Mouse (Mus musculus): ENCODE results near the gene Gm5565. TPM values are rescaled to one million over a fixed set of nuclear protein-coding genes. Genes with fewer than 3 reads are reported as not detected.
"Not testable (repeated sequence)": the region's sequence is repeated elsewhere in the genome, so short reads cannot be mapped to it uniquely, and the experiment has no call there.

The Gm5565 gene
- polyA plus RNA-seq, 1 experiment from 2014 or later: not detected

DNA sequence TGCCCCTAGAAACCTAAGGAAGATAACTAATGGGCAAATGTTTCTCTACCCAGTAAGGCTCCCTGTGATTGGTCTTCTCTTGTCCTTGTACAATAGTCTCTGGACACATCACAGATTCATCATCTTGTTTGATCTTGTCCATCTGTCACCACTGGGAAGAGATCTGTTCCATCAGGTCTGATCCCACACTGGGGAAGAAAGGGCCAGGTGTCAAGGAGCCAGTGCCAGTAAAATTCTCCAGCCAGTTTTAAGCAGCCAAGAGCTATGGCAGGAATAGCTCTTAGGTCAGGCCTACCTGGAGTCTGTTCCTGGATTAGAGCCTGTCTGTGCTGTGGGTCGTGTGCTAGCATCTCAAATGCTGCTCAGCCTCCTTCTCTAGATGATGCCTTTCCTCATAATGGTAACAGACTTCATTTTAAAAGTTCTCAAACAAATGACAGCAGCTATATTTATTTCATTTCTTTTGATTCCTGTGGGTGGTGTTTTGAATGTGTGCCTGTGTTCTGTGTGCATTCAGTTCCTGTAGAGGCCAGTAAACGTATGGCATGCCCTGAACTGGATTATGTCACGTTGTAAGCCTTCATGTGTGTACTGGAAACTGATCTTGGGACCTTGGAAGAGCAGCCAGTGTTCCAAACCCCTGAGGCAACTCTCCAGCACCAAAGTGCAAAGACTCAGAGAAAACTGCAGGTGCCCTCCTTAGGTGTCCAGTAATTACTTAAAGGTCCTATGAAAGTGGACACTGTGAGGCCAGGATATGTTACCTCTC, 30.3 kb upstream of the Gm5565 start:
- WGBS (ENCODE audit: insufficient replicate concordance): 53% methylated on average over 3 of the region's 3 CpGs
- Histone ChIP-seq H3K4me2 (ENCODE audit: low read depth, low read length) (no peak overlapping the region), H3K9ac (replicated peaks) (no peak overlapping the region), H3K36me3 (replicated peaks; ENCODE audit: insufficient read depth, low read length) (no peaks in the 10 kb centered on the region), H3K27ac (ENCODE audit: low read depth) (no peak overlapping the region), H3K9me3 (ENCODE audit: low read length) (no peaks in the 10 kb centered on the region), H3K4me1 (ENCODE audit: insufficient read depth) (no peaks in the 10 kb centered on the region), H3K27me3 (ENCODE audit: insufficient read depth, low read length) (no peaks in the 10 kb centered on the region), H3K4me3 (ENCODE audit: low read depth, low read length) (no peak overlapping the region)
- DNase-seq: no peak
- TF ChIP-seq EP300 (IDR thresholded peaks at IDR 0.05; ENCODE audit: low read depth): no peak
- TF ChIP-seq CTCF (IDR thresholded peaks at IDR 0.05; ENCODE audit: low read depth): no peak
- ATAC-seq: no peak

DNA sequence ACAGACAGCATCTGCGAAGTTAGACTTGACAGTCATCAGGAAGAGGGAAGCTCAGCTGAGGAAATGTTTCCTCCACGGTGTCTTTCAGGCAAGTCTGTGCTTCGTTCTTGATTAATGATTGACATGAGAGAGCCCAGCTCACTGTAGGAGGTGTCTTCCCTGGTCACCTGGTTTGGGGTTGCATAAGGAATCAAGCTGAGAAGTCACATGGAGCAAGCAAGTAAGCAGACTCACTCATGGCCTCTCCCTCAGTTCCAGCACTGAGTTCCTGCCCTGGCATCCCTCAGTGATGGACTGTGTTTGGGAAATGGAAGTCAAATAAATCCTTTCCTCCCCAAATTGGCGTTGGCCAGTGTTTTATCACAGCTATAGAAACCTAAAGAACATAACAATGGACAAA, 29.8 kb upstream of the Gm5565 start:
- Histone ChIP-seq H3K27me3 (ENCODE audit: insufficient read depth, low read length) (no peaks in the 10 kb centered on the region), H3K4me2 (ENCODE audit: low read depth, low read length) (no peak overlapping the region), H3K4me3 (ENCODE audit: low read depth, low read length) (no peak overlapping the region), H3K27ac (ENCODE audit: low read depth) (no peak overlapping the region), H3K9ac (replicated peaks) (no peak overlapping the region), H3K9me3 (ENCODE audit: low read length) (no peaks in the 10 kb centered on the region), H3K4me1 (ENCODE audit: insufficient read depth) (no peaks in the 10 kb centered on the region), H3K36me3 (replicated peaks; ENCODE audit: insufficient read depth, low read length) (no peaks in the 10 kb centered on the region)
- TF ChIP-seq EP300 (IDR thresholded peaks at IDR 0.05; ENCODE audit: low read depth): no peak
- TF ChIP-seq CTCF (IDR thresholded peaks at IDR 0.05; ENCODE audit: low read depth): no peak
- DNase-seq: no peak
- 36% methylated on average over 4 of the region's 4 CpGs for WGBS (ENCODE audit: insufficient replicate concordance)
- peak; percentile 88 for ATAC-seq

DNA sequence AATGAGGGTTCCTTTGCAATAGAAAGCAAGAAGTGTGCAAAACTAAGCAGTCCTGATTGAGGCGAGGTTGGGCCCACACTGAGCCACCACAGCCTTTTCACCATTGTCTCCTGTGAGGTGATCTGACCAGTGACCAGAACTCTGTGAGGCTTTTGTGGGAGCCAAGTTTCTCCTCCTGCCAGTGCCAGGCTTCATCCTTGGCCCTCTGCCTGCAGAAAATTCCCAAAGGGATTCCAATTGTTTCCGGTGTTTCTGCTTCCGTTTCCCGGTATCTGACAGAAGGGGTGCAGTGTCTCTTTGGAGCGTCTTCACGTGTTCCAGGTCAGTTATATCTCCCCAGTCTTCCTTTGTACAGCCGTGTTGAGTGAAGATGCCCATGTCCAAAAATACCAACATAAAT, 28.4 kb upstream of the Gm5565 start:
- WGBS (ENCODE audit: insufficient replicate concordance): 81% methylated on average over 7 of the region's 7 CpGs

DNA sequence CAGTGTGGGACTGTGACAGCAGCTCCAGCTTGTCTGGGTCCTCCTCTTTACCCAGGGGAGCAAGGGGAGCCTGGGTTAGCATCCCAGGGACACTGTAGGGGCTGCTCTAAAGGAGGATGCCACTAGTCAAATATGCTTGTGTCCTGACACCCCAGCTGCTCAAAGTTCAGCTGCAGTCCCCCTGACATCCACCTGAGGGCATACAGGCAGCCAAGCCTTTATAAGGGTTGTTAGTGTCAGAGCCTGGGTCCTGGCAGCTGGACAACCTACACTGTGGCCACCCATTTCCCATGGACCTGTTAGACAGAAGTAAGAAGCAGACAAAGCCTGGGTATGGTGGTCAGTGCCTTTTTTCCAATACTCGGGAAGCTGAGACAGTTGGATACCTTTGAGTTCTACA, 27.8 kb upstream of the Gm5565 start:
- H3K27ac ChIP-seq (ENCODE audit: low read depth): no peak overlapping the region
- H3K4me3 ChIP-seq (ENCODE audit: low read depth, low read length): no peak overlapping the region
- ATAC-seq (no peak), DNase-seq (peak; percentile 28)
- 68% methylated on average over 1 of the region's 1 CpGs for WGBS (ENCODE audit: insufficient replicate concordance)
- H3K27me3 ChIP-seq (ENCODE audit: insufficient read depth, low read length): no peaks in the 10 kb centered on the region
- TF ChIP-seq CTCF (IDR thresholded peaks at IDR 0.05; ENCODE audit: low read depth): peak; percentile 52
- TF ChIP-seq EP300 (IDR thresholded peaks at IDR 0.05; ENCODE audit: low read depth): no peak
- H3K4me1 ChIP-seq (ENCODE audit: insufficient read depth): no peaks in the 10 kb centered on the region
- H3K4me2 ChIP-seq (ENCODE audit: low read depth, low read length): no peak overlapping the region
- no peaks in the 10 kb centered on the region for H3K9me3 ChIP-seq (ENCODE audit: low read length)
- no peak overlapping the region for H3K9ac ChIP-seq (replicated peaks)
- H3K36me3 ChIP-seq (replicated peaks; ENCODE audit: insufficient read depth, low read length): no peaks in the 10 kb centered on the region

More for the DNA sequence above, 28.4 kb upstream of the Gm5565 start:
- no peaks in the 10 kb centered on the region for H3K27me3 ChIP-seq (ENCODE audit: insufficient read depth, low read length)
- no peak overlapping the region for H3K4me2 ChIP-seq (ENCODE audit: low read depth, low read length)
- no peak overlapping the region for H3K27ac ChIP-seq (ENCODE audit: low read depth)
- H3K4me3 ChIP-seq (ENCODE audit: low read depth, low read length): no peak overlapping the region
- H3K36me3 ChIP-seq (replicated peaks; ENCODE audit: insufficient read depth, low read length): no peaks in the 10 kb centered on the region
- DNase-seq: no peak
- TF ChIP-seq EP300 (IDR thresholded peaks at IDR 0.05; ENCODE audit: low read depth) (no peak), CTCF (IDR thresholded peaks at IDR 0.05; ENCODE audit: low read depth) (no peak)
- ATAC-seq: no peak
- H3K4me1 ChIP-seq (ENCODE audit: insufficient read depth): no peaks in the 10 kb centered on the region
- no peak overlapping the region for H3K9ac ChIP-seq (replicated peaks)
- no peaks in the 10 kb centered on the region for H3K9me3 ChIP-seq (ENCODE audit: low read length)

DNA sequence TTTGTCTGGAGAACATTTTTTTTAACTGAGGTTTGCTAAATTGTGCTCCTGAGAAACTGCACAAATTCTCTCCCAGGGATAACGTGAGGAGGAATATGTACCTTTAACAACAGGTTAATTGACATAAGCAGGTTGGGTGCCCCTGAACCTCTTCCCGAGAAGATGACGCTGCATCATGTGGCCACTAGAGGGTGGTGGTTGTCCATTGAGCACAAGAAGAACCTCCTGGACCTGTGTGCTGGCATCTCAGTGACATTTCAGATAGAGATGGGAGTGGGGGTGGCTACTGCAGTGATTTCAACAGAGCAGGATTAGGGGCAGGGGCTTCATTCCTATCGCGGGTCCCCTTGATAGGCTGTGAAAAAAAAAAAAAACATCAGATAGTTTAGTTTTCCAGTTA, 27.1 kb upstream of the Gm5565 start:
- not testable (repeated sequence) for ATAC-seq

DNA sequence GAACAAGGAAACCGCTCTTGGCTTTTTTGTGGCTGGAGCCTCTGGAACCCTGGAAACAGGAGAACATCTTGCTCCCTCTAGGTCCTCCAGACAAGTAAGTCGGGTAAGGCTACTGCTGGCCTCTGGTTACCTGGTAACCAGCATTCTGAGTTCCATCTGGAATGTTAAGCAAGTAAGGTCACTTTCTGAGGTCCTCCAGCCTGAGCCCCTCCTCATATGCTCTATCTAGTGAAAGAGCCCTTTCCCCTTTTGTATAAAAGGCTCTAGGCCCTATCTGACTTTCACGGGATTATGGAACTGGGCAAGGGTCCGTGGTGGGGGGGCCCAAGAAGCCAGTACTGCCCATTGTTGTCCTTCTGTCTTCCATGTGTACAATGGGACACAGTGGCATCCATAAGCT, 24.9 kb upstream of the Gm5565 start, which contains the start of gene 1700001J03Rik:
1700001J03Rik (minus strand) TSS at position 101 of the 400 bp plus-strand sequence.
- H3K9me3 ChIP-seq (ENCODE audit: low read length); H3K4me1 ChIP-seq (ENCODE audit: insufficient read depth); ATAC-seq; H3K27me3 ChIP-seq (ENCODE audit: insufficient read depth, low read length); DNase-seq; H3K36me3 ChIP-seq (replicated peaks; ENCODE audit: insufficient read depth, low read length); H3K9ac ChIP-seq (replicated peaks); H3K4me3 ChIP-seq (ENCODE audit: low read depth, low read length); H3K4me2 ChIP-seq (ENCODE audit: low read depth, low read length); H3K27ac ChIP-seq (ENCODE audit: low read depth): not testable (repeated sequence)
- 72% methylated on average over 4 of the region's 4 CpGs for WGBS (ENCODE audit: insufficient replicate concordance)

More for the DNA sequence above, 27.1 kb upstream of the Gm5565 start:
- WGBS (ENCODE audit: insufficient replicate concordance): 21% methylated on average over 5 of the region's 5 CpGs
- not testable (repeated sequence) for H3K36me3 ChIP-seq (replicated peaks; ENCODE audit: insufficient read depth, low read length); H3K4me3 ChIP-seq (ENCODE audit: low read depth, low read length); H3K9me3 ChIP-seq (ENCODE audit: low read length); H3K27ac ChIP-seq (ENCODE audit: low read depth); H3K27me3 ChIP-seq (ENCODE audit: insufficient read depth, low read length); H3K9ac ChIP-seq (replicated peaks); H3K4me2 ChIP-seq (ENCODE audit: low read depth, low read length); H3K4me1 ChIP-seq (ENCODE audit: insufficient read depth)
- DNase-seq: peak; percentile 70
- TF ChIP-seq CTCF (IDR thresholded peaks at IDR 0.05; ENCODE audit: low read depth): peak; percentile 85

All from liver, postnatal 0 days (tissue).